Mouse (Mus musculus) kidney, adult 2 months (tissue): Measurements from ENCODE around the gene Ppwd1. TPM values are rescaled to one million over a fixed set of nuclear protein-coding genes. Genes with fewer than 3 reads are reported as not detected.
"Not testable (repeated sequence)": the region's sequence is repeated elsewhere in the genome, so short reads cannot be mapped to it uniquely, and the experiment has no call there.

ENCODE experiments used
- DNase-seq: peaks from one replicate; pipeline ENCODE4 v3.0.0; 2021
- H3K27ac ChIP-seq: fragments of 200-500 bp; 2 replicates; pipeline ENCODE4 v1.5.1; 2012; ENCODE audit warnings: low read depth, low read length, control low read depth, inconsistent platforms; ENCODE audit not compliant: insufficient read depth
- H3K27me3 ChIP-seq: fragments of 200-500 bp; replicated peaks from 2 replicates; pipeline ENCODE4 v1.6.1; 2012; ENCODE audit warnings: mild to moderate bottlenecking, moderate library complexity, low read length, inconsistent platforms; ENCODE audit not compliant: control insufficient read depth, insufficient read depth
- H3K36me3 ChIP-seq: fragments of 200-500 bp; 2 replicates; pipeline ENCODE4 v1.6.1; 2012; ENCODE audit warnings: mild to moderate bottlenecking, moderate library complexity, low read length, inconsistent platforms; ENCODE audit not compliant: control insufficient read depth, insufficient read depth
- H3K4me1 ChIP-seq: fragments of 200-500 bp; 2 replicates; pipeline ENCODE4 v1.6.1; 2011; ENCODE audit warnings: low read length; ENCODE audit not compliant: control insufficient read depth, insufficient read depth
- H3K4me3 ChIP-seq: fragments of 200-500 bp; 2 replicates; pipeline ENCODE4 v1.5.1; 2011; ENCODE audit warnings: mild to moderate bottlenecking, low read depth, low read length, control low read depth; ENCODE audit not compliant: insufficient read depth
- CTCF ChIP-seq: fragments of 200-500 bp; conservative IDR thresholded peaks from 2 replicates; pipeline ENCODE4 v1.5.1; 2011; ENCODE audit warnings: low read depth, mild to moderate bottlenecking, control low read depth, low read length, moderate library complexity, mixed read lengths; ENCODE audit not compliant: insufficient read depth, insufficient read length
- POLR2A ChIP-seq: fragments of 200-500 bp; IDR thresholded peaks from one replicate; pipeline ENCODE4 v1.6.1; 2011; ENCODE audit warnings: low read depth, low read length, control low read depth
- WGBS: fragments of 180-500 bp; shearing (Covaris S2); methylation state at CpG from one replicate; pipeline ENCODE4 v1.1.7; 2018; 5-methylcytosine and 5-hydroxymethylcytosine counted together
- polyA plus RNA-seq: library from polyadenylated mRNA; depleted of rRNA; stranded (reverse); fragments of >200 nt; gene quantifications from 2 replicates; pipeline ENCODE4 v1.2.3, GENCODE M21; 2012; rRNA removed

The Ppwd1 gene
- polyA plus RNA-seq = 1.4 and 2.0 TPM in 2 replicates

GRCm38 (mm10) chr13:104228384-104229066 is at the start of gene Ppwd1, which contains the start of gene Cenpk:
Gene Ppwd1, minus strand, starts transcription at chr13:104228843.
Gene Cenpk, plus strand, starts transcription at chr13:104228611.
- Histone ChIP-seq H3K4me3 (peak within 1 kb of the TSS; percentile 90), H3K27ac (peak within 1 kb of the TSS; percentile 88), H3K36me3 (peaks cover 1% of the 10 kb centered on the region; the same call in 1 of the 2 replicates), H3K4me1 (peaks cover 3% of the 10 kb centered on the region; the same call in 1 of the 2 replicates), H3K27me3 (no peaks in the 10 kb centered on the region)
- DNase-seq = peak; percentile 98
- WGBS = under 1% methylated on average over 55 of the region's 55 CpGs
- peak; percentile 88 for TF ChIP-seq POLR2A
- no peak for TF ChIP-seq CTCF

GRCm38 (mm10) chr13:104258997-104259396 is 30.4 kb upstream of the Ppwd1 start:
- 91% methylated on average over 3 of the region's 3 CpGs for WGBS
- H3K4me1 ChIP-seq = no peaks in the 10 kb centered on the region

GRCm38 (mm10) chr13:104229181-104229580 is 538 bp upstream of the Ppwd1 start:
- peaks cover 3% of the 10 kb centered on the region; the same call in 1 of the 2 replicates for H3K4me1 ChIP-seq
- 2% methylated on average over 15 of the region's 15 CpGs for WGBS
- no peak for DNase-seq
- H3K36me3 ChIP-seq = peaks cover 1% of the 10 kb centered on the region; the same call in 1 of the 2 replicates
- TF ChIP-seq CTCF (no peak), POLR2A (no peak)
- no peak overlapping the region for H3K27ac ChIP-seq
- no peaks in the 10 kb centered on the region for H3K27me3 ChIP-seq
- H3K4me3 ChIP-seq = peak overlapping the region; percentile 59

More at GRCm38 (mm10) chr13:104258997-104259396, 30.4 kb upstream of the Ppwd1 start:
- no peaks in the 10 kb centered on the region for H3K36me3 ChIP-seq
- TF ChIP-seq CTCF = no peak
- TF ChIP-seq POLR2A = no peak
- H3K4me3 ChIP-seq = no peak overlapping the region
- no peak for DNase-seq
- H3K27ac ChIP-seq = no peak overlapping the region
- no peaks in the 10 kb centered on the region for H3K27me3 ChIP-seq

- TF ChIP-seq CTCF (no peak), POLR2A (no peak)
- Histone ChIP-seq H3K36me3 (peaks cover 1% of the 10 kb centered on the region; the same call in 1 of the 2 replicates), H3K4me1 (peaks cover 3% of the 10 kb centered on the region; the same call in 1 of the 2 replicates), H3K27ac (no peak overlapping the region), H3K27me3 (no peaks in the 10 kb centered on the region), H3K4me3 (0 out of 2 replicates have a peak overlapping the region, but pooled peaks have one; percentile 10)
- WGBS = 16% methylated on average over 3 of the region's 3 CpGs
- DNase-seq = no peak
These were observed 1.2 kb downstream of the Ppwd1 start for GRCm38 (mm10) chr13:104227478-104227877.

- no peak for DNase-seq
- TF ChIP-seq CTCF (no peak), POLR2A (no peak)
- Histone ChIP-seq H3K36me3 (peaks cover 9% of the 10 kb centered on the region), H3K27me3 (no peaks in the 10 kb centered on the region), H3K4me1 (no peaks in the 10 kb centered on the region), H3K27ac (no peak overlapping the region), H3K4me3 (no peak overlapping the region)
- 45% methylated on average over 1 of the region's 1 CpGs for WGBS
These were observed 24.3 kb downstream of the Ppwd1 start for GRCm38 (mm10) chr13:104204313-104204712.

- H3K4me3 ChIP-seq, DNase-seq, H3K36me3 ChIP-seq, H3K4me1 ChIP-seq, H3K27me3 ChIP-seq, H3K27ac ChIP-seq: not testable (repeated sequence)
These were observed 32.8 kb downstream of the Ppwd1 start for GRCm38 (mm10) chr13:104195891-104196290.

GRCm38 (mm10) chr13:104187357-104187756 is 41.3 kb downstream of the Ppwd1 start:
- Histone ChIP-seq H3K27ac (no peak overlapping the region), H3K4me1 (no peaks in the 10 kb centered on the region), H3K4me3 (no peak overlapping the region), H3K36me3 (no peaks in the 10 kb centered on the region; the same call in none of the 2 replicates), H3K27me3 (no peaks in the 10 kb centered on the region)
- no peak for DNase-seq
- WGBS = 79% methylated on average over 4 of the region's 4 CpGs
- TF ChIP-seq POLR2A (no peak), CTCF (no peak)
